Mouse (Mus musculus) ES-E14 (cell line): ENCODE measurements at regions not wholly inside any gene's neighbourhood (a gene's known extent, or its start where the extent isn't known, plus 50 kb on each side); places are given as distances from the start of the nearest gene placed in this dataset.
"Not testable (repeated sequence)": the region's sequence is repeated elsewhere in the genome, so short reads cannot be mapped to it uniquely, and the experiment has no call there.

Experiments
- DNase-seq: peaks from one replicate; pipeline ENCODE4 v3.0.0-alpha.2; 2013; ENCODE audit warnings: low read depth, low spot score
- H3K27ac ChIP-seq: 2 replicates; pipeline ENCODE4 v1.5.1; 2012; ENCODE audit warnings: low read depth, mild to moderate bottlenecking, low read length, moderate library complexity, mixed read lengths; ENCODE audit not compliant: poor library complexity, insufficient read depth, severe bottlenecking
- H3K36me3 ChIP-seq: 2 replicates; pipeline ENCODE4 v1.6.1; 2012; ENCODE audit warnings: mild to moderate bottlenecking, low read length, moderate library complexity, mixed read lengths; ENCODE audit not compliant: control insufficient read depth, poor library complexity, insufficient read depth, severe bottlenecking
- H3K4me1 ChIP-seq, 2 experiments: fragments of 150-350 bp in 1 of 2; sonication (generic) in 1 of 2; 2 replicates each; pipeline ENCODE4 v1.6.1; 2012; ENCODE audit warnings: low read length in 2 of 2, mild to moderate bottlenecking in 1 of 2, mixed read lengths in 1 of 2; ENCODE audit not compliant: control insufficient read depth in 2 of 2, insufficient read depth in 2 of 2, poor library complexity in 1 of 2
- H3K4me3 ChIP-seq, 2 experiments: fragments of 150-350 bp in 1 of 2; sonication (generic) in 1 of 2; 2 replicates each; pipeline ENCODE4 v1.5.1; 2012; ENCODE audit warnings: low read length in 2 of 2, low read depth in 1 of 2, mild to moderate bottlenecking in 1 of 2, mixed read lengths in 1 of 2; ENCODE audit not compliant: insufficient read depth in 1 of 2, poor library complexity in 1 of 2, severe bottlenecking in 1 of 2
- H3K9ac ChIP-seq: 2 replicates; pipeline ENCODE4 v1.6.1; 2012; ENCODE audit warnings: low read depth, mild to moderate bottlenecking, low read length, mixed read lengths; ENCODE audit not compliant: poor library complexity, insufficient read depth, severe bottlenecking
- H3K9me3 ChIP-seq: fragments of 150-350 bp; sonication (generic); 2 replicates; pipeline ENCODE4 v1.6.1; 2012; ENCODE audit warnings: low read depth, mild to moderate bottlenecking, low read length; ENCODE audit not compliant: control insufficient read depth, insufficient read depth
- CHD2 ChIP-seq: IDR thresholded peaks from 2 replicates; pipeline ENCODE4 v1.6.1; 2014; ENCODE audit warnings: mild to moderate bottlenecking, low read depth, low read length, inconsistent platforms
- HCFC1 ChIP-seq: IDR thresholded peaks from 2 replicates; pipeline ENCODE4 v1.6.1; 2012; ENCODE audit warnings: low read length, inconsistent platforms, borderline replicate concordance; ENCODE audit not compliant: insufficient read depth
- MAFK ChIP-seq: IDR thresholded peaks from 2 replicates; pipeline ENCODE4 v1.6.1; 2014; ENCODE audit warnings: mild to moderate bottlenecking, low read depth, low read length, inconsistent platforms; ENCODE audit not compliant: insufficient read depth
- ZC3H11A ChIP-seq: IDR thresholded peaks from 2 replicates; pipeline ENCODE4 v1.6.1; 2012; ENCODE audit warnings: low read depth, mild to moderate bottlenecking, inconsistent platforms, low read length, borderline replicate concordance
- ZNF384 ChIP-seq: IDR thresholded peaks from 2 replicates; pipeline ENCODE4 v1.6.1; 2012; ENCODE audit warnings: low read depth, low read length, inconsistent platforms
- in situ Hi-C, 2 experiments: fragments of 600-800 bp; cut with MboI; formaldehyde crosslinking; loops; one replicate each; pipeline ENCODE4 v1.15.1; 2025; ENCODE audit warnings: low sequenced_read_pairs in 2 of 2, inconsistent platforms in 1 of 2; ENCODE audit not compliant: unreplicated experiment in 2 of 2

- DNase-seq, result no peak
- Histone ChIP-seq H3K36me3 (no peaks in the 10 kb centered on the region), H3K27ac (no peak overlapping the region), H3K4me3 (no peak overlapping the region), H3K4me1 (no peaks in the 10 kb centered on the region), H3K9ac (no peak overlapping the region), H3K9me3 (no peaks in the 10 kb centered on the region)
- TF ChIP-seq CHD2 (no peak), ZNF384 (no peak), ZC3H11A (no peak), MAFK (no peak), HCFC1 (no peak)
- in situ Hi-C loops, result no loop called here
Measured at GRCm38 (mm10) chr8:89957486-89957885, 390.7 kb downstream of the Tox3 start.

- H3K9ac ChIP-seq, result no peak overlapping the region
- H3K4me3 ChIP-seq, result no peak overlapping the region
- H3K27ac ChIP-seq, result no peak overlapping the region
- in situ Hi-C loops, result no loop called here
- H3K9me3 ChIP-seq, result no peaks in the 10 kb centered on the region
- DNase-seq, result no peak
- no peaks in the 10 kb centered on the region for H3K36me3 ChIP-seq
- TF ChIP-seq HCFC1 (no peak), ZNF384 (no peak), MAFK (no peak), CHD2 (no peak), ZC3H11A (no peak)
- H3K4me1 ChIP-seq, result no peaks in the 10 kb centered on the region
Measured at GRCm38 (mm10) chr8:89956482-89957020, 391.6 kb downstream of the Tox3 start.

GRCm38 (mm10) chr8:89938836-89939235 lies 409.3 kb downstream of the Tox3 start:
- H3K9me3 ChIP-seq, result no peaks in the 10 kb centered on the region
- H3K36me3 ChIP-seq, result no peaks in the 10 kb centered on the region
- H3K9ac ChIP-seq, result no peak overlapping the region
- H3K27ac ChIP-seq, result no peak overlapping the region
- DNase-seq, result no peak
- in situ Hi-C loops, result no loop called here
- no peak overlapping the region for H3K4me3 ChIP-seq
- H3K4me1 ChIP-seq, result no peaks in the 10 kb centered on the region
- TF ChIP-seq CHD2 (no peak), ZC3H11A (no peak), ZNF384 (no peak), MAFK (no peak), HCFC1 (no peak)

- Histone ChIP-seq H3K36me3 (no peaks in the 10 kb centered on the region), H3K4me3 (no peak overlapping the region), H3K4me1 (no peaks in the 10 kb centered on the region), H3K9ac (no peak overlapping the region), H3K27ac (no peak overlapping the region), H3K9me3 (no peaks in the 10 kb centered on the region)
- TF ChIP-seq MAFK, result no peak
- no peak for TF ChIP-seq ZNF384
- no peak for TF ChIP-seq CHD2
- no peak for TF ChIP-seq ZC3H11A
- in situ Hi-C loops, result no loop called here
- no peak for DNase-seq
Measured at GRCm38 (mm10) chr8:89934521-89934920, 413.6 kb downstream of the Tox3 start.

- DNase-seq, result no peak
- no peak overlapping the region for H3K9ac ChIP-seq
- TF ChIP-seq ZC3H11A, result no peak
- no peak for TF ChIP-seq CHD2
- no peak for TF ChIP-seq ZNF384
- no peak for TF ChIP-seq MAFK
- no peaks in the 10 kb centered on the region for H3K36me3 ChIP-seq
- no peaks in the 10 kb centered on the region for H3K4me1 ChIP-seq
- H3K9me3 ChIP-seq, result no peaks in the 10 kb centered on the region
- H3K4me3 ChIP-seq, result no peak overlapping the region
- no peak overlapping the region for H3K27ac ChIP-seq
- in situ Hi-C loops, result no loop called here
Measured at GRCm38 (mm10) chr8:89926666-89927232, 421.4 kb downstream of the Tox3 start.

- H3K9me3 ChIP-seq, H3K4me1 ChIP-seq, H3K36me3 ChIP-seq, H3K4me3 ChIP-seq, H3K9ac ChIP-seq, H3K27ac ChIP-seq, DNase-seq, in situ Hi-C loops: not testable (repeated sequence)
Measured at GRCm38 (mm10) chr8:89924697-89925096, 423.4 kb downstream of the Tox3 start.
